Mouse (Mus musculus) heart, adult 2 months (tissue): ENCODE measurements around the gene Wnt5a.

Experiments
- CTCF ChIP-seq: fragments of 200-600 bp; IDR thresholded peaks from 2 replicates; pipeline ENCODE4 v1.8.1; 2022; ENCODE audit warnings: antibody characterized with exemption, mild to moderate bottlenecking, moderate library complexity
- POLR2A ChIP-seq: fragments of 200-500 bp; IDR thresholded peaks from 2 replicates; pipeline ENCODE4 v1.6.1; 2011; ENCODE audit warnings: mild to moderate bottlenecking, low read depth, low read length, control low read depth; ENCODE audit not compliant: insufficient read depth

DNA sequence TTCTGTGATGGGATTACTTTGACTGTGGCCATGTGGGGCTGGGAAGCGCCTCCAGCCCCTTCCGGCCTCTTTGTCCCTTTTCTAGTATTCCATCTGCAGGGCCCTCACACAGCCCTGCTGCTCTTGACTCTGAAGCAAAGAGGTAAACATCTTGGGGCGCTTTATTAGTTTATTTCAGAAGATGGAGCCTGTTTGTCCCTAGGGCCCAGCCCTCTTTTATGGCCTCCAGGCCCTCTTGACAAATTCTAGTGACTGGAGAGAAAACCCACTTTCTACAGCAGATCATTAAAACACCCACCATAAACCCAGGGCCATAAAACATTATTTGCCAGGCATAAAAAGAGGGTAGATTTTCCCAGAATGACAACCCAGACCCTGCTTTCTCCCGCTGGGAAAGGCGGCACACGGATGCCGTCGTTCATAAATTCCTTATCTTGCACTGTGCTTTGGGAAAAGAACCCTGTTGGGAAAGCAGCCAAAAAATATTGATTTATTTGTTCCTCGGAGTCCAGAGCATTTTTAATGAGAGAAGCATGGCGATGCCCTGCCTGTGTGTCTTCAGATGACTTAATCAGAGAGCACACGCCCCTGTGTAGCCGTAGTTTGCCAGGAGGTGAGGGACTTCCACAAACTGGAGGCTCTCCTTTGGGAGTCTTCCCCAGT, 3.2 kb upstream of the Wnt5a start:
- TF ChIP-seq CTCF (no peak), POLR2A (no peak)
